Comparison of ENCODE assay signal across 23 mouse cellular contexts in the genomic region with DNA sequence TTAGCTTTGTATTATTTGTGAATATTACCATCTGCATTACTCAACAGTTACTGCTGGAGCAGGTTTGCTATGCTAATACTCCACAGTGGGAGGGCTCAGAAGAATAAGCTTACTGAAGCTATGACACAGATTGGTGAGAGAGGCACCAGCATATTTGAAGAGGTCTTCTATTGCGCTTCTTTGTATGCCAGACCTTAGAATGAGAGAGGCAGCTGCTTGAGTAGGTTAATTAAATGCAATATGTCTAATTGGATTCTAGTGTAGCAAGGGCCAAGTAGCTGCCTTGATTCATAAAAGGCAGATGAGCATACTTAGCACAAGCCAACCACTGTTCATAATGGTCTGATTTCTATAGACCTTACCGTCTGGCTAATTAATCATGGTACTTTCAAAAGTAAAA. TPM values are rescaled to one million over a fixed set of nuclear protein-coding genes. Genes with fewer than 3 reads are reported as not detected.
A peak's percentile ranks its signal among the peaks of the same experiment; 100 is the strongest.
DNase-seq lines count a peak whose midpoint lies in the region; ATAC-seq lines count a peak whose summit lies in the region.
"Had no signal": no experiment of that assay in that cellular context is flagged by ENCODE, and none has a peak within 500 bp of the region (broad histone marks: within the 10 kb centered on the region; RNA-seq: fewer than 3 reads in every experiment).

No protein-coding gene starts in this region.

- H3K4me3 ChIP-seq in forebrain, embryonic 11.5 days (ENCODE audit: low read depth, low read length) = no peak overlapping the region
- no peak overlapping the region for H3K4me3 ChIP-seq in forebrain, embryonic 10.5 days
- H3K4me3 ChIP-seq in forebrain, embryonic 16.5 days (replicated peaks; ENCODE audit: low read length) = no peak overlapping the region
- no peak overlapping the region for H3K4me3 ChIP-seq in midbrain, embryonic 15.5 days
- H3K4me3 ChIP-seq: embryonic facial prominence, embryonic 12.5 days; heart, embryonic 13.5 days; limb, embryonic 10.5 days; liver, embryonic 13.5 days; lung, embryonic 15.5 days had no signal

- H3K4me2 ChIP-seq in forebrain, embryonic 11.5 days (ENCODE audit: low read depth, low read length, severe bottlenecking) = no peak overlapping the region
- no peak overlapping the region for H3K4me2 ChIP-seq in forebrain, embryonic 16.5 days (ENCODE audit: low read length)
- H3K4me2 ChIP-seq in midbrain, embryonic 15.5 days = no peak overlapping the region
- H3K4me2 ChIP-seq: embryonic facial prominence, embryonic 12.5 days; heart, embryonic 13.5 days; liver, embryonic 13.5 days; lung, embryonic 15.5 days had no signal

- no peaks in the 10 kb centered on the region for H3K4me1 ChIP-seq in forebrain, embryonic 11.5 days (replicated peaks; ENCODE audit: control insufficient read depth, insufficient read depth, low read length)
- no peaks in the 10 kb centered on the region for H3K4me1 ChIP-seq in forebrain, embryonic 10.5 days
- H3K4me1 ChIP-seq in forebrain, embryonic 16.5 days (replicated peaks; ENCODE audit: control insufficient read depth, insufficient read depth, low read length) = no peaks in the 10 kb centered on the region
- H3K4me1 ChIP-seq in midbrain, embryonic 15.5 days = no peaks in the 10 kb centered on the region
- H3K4me1 ChIP-seq: embryonic facial prominence, embryonic 12.5 days; heart, embryonic 13.5 days; limb, embryonic 10.5 days; liver, embryonic 13.5 days; lung, embryonic 15.5 days had no signal

- H3K36me3 ChIP-seq in forebrain, embryonic 11.5 days (ENCODE audit: control insufficient read depth, insufficient read depth, low read length) = no peaks in the 10 kb centered on the region
- no peaks in the 10 kb centered on the region for H3K36me3 ChIP-seq in forebrain, embryonic 10.5 days (replicated peaks)
- no peaks in the 10 kb centered on the region for H3K36me3 ChIP-seq in forebrain, embryonic 16.5 days (ENCODE audit: control insufficient read depth, insufficient read depth)
- H3K36me3 ChIP-seq in midbrain, embryonic 15.5 days (replicated peaks) = no peaks in the 10 kb centered on the region
- H3K36me3 ChIP-seq: embryonic facial prominence, embryonic 12.5 days; heart, embryonic 13.5 days; limb, embryonic 10.5 days; liver, embryonic 13.5 days; lung, embryonic 15.5 days had no signal

- H3K9ac ChIP-seq in forebrain, embryonic 11.5 days (ENCODE audit: low read length) = no peak overlapping the region
- no peak overlapping the region for H3K9ac ChIP-seq in forebrain, embryonic 16.5 days (replicated peaks; ENCODE audit: low read depth, low read length)
- no peak overlapping the region for H3K9ac ChIP-seq in midbrain, embryonic 15.5 days
- H3K9ac ChIP-seq: embryonic facial prominence, embryonic 12.5 days; heart, embryonic 13.5 days; liver, embryonic 13.5 days; lung, embryonic 15.5 days had no signal

- DNase-seq in forebrain, embryonic 11.5 days (ENCODE audit: low spot score) = no peak
- DNase-seq in forebrain, embryonic 10.5 days (ENCODE audit: extremely low spot score, low spot score) = no peak
- DNase-seq in Muller cell, postnatal 12 days (ENCODE audit: inconsistent ontology term) = peak; percentile 15
- DNase-seq in adrenal gland, postnatal 10 days = no peak
- no peak for DNase-seq in thymus, postnatal 14 days
- DNase-seq: adrenal gland, adult 2 months; cerebellum, adult 18-20 months; heart, postnatal 36 days; liver, embryonic 13.5 days; right cerebral cortex, postnatal 14 days; thymus, postnatal 36 days had no signal

- ATAC-seq in forebrain, embryonic 11.5 days (replicated peaks; ENCODE audit: low FRiP score) = peak; percentile 56
- ATAC-seq in forebrain, embryonic 16.5 days = peak; percentile 85
- 0 out of 2 replicates have a peak, but pooled peaks have one; percentile 46 for ATAC-seq in midbrain, embryonic 15.5 days (replicated peaks)
- no peak for ATAC-seq in monocyte, adult 5-6 weeks (replicated peaks; ENCODE audit: insufficient number of reproducible peaks, low FRiP score, low TSS enrichment, poor library complexity, severe bottlenecking)
- ATAC-seq: intestine, embryonic 16.5 days had no signal

- WGBS in forebrain, embryonic 11.5 days = 82% methylated on average over 2 of the region's 2 CpGs
- 93% methylated on average over 2 of the region's 2 CpGs for WGBS in forebrain, embryonic 10.5 days
- 32% methylated on average over 2 of the region's 2 CpGs for WGBS in forebrain, embryonic 16.5 days
- 65% methylated on average over 2 of the region's 2 CpGs for WGBS in midbrain, embryonic 15.5 days

- H3K27ac ChIP-seq in forebrain, embryonic 11.5 days (ENCODE audit: low read depth, low read length) = no peak overlapping the region
- no peak overlapping the region for H3K27ac ChIP-seq in forebrain, embryonic 10.5 days
- no peak overlapping the region for H3K27ac ChIP-seq in forebrain, embryonic 16.5 days (ENCODE audit: low read length)
- H3K27ac ChIP-seq in midbrain, embryonic 15.5 days = no peak overlapping the region
- H3K27ac ChIP-seq: embryonic facial prominence, embryonic 12.5 days; heart, embryonic 13.5 days; kidney, postnatal 0 days; limb, embryonic 10.5 days; liver, embryonic 13.5 days; lung, embryonic 15.5 days had no signal

- no peaks in the 10 kb centered on the region for H3K9me3 ChIP-seq in forebrain, embryonic 11.5 days (ENCODE audit: control insufficient read depth, low read length)
- H3K9me3 ChIP-seq in forebrain, embryonic 10.5 days = no peaks in the 10 kb centered on the region
- H3K9me3 ChIP-seq in forebrain, embryonic 16.5 days (ENCODE audit: control insufficient read depth, low read length) = no peaks in the 10 kb centered on the region
- no peaks in the 10 kb centered on the region for H3K9me3 ChIP-seq in midbrain, embryonic 15.5 days
- H3K9me3 ChIP-seq: embryonic facial prominence, embryonic 12.5 days; heart, embryonic 13.5 days; limb, embryonic 10.5 days; liver, embryonic 13.5 days; lung, embryonic 15.5 days had no signal

- no peaks in the 10 kb centered on the region for H3K27me3 ChIP-seq in forebrain, embryonic 11.5 days (ENCODE audit: control insufficient read depth, insufficient read depth, low read length)
- H3K27me3 ChIP-seq in forebrain, embryonic 10.5 days (ENCODE audit: poor library complexity, severe bottlenecking) = no peaks in the 10 kb centered on the region
- no peaks in the 10 kb centered on the region for H3K27me3 ChIP-seq in forebrain, embryonic 16.5 days (replicated peaks; ENCODE audit: control insufficient read depth, insufficient read depth, low read length)
- no peaks in the 10 kb centered on the region for H3K27me3 ChIP-seq in midbrain, embryonic 15.5 days (replicated peaks)
- H3K27me3 ChIP-seq: CH12.LX; embryonic facial prominence, embryonic 12.5 days; heart, embryonic 13.5 days; liver, embryonic 13.5 days; lung, embryonic 15.5 days had no signal

RNA-seq across cellular contexts. Expression of a gene that starts 35.2 kb away (rescaled TPM):
- polyA plus RNA-seq in forebrain, embryonic 11.5 days (2014; fragmentation: Nextera tagmentation; extraction: Ambion mirVana) = 5.5 and 6.8 TPM in 2 replicates
- 1.3 and 1.5 TPM in 2 replicates for polyA plus RNA-seq in forebrain, embryonic 10.5 days (2016; fragmentation: Nextera tagmentation; extraction: Ambion mirVana)
- polyA plus RNA-seq in forebrain, embryonic 16.5 days (2015; fragmentation: Nextera tagmentation; extraction: Ambion mirVana) = 48.0 and 54.2 TPM in 2 replicates
- 43.3 and 50.7 TPM in 2 replicates for polyA plus RNA-seq in midbrain, embryonic 15.5 days (2015; fragmentation: Nextera tagmentation; extraction: Ambion mirVana)
- 1 to 10 TPM in 1 of 2 experiments, under 1 TPM in 1; 0.81 to 1.3 TPM for total RNA-seq in adrenal gland, postnatal 10 days (2021)
- not detected in 3 replicates for total RNA-seq in monocyte, adult 5-6 weeks (2017)
- total RNA-seq: CH12.LX; common myeloid progenitor, adult 5-6 weeks; granulocyte monocyte progenitor cell, adult 5-6 weeks had no signal
- polyA plus RNA-seq: adrenal gland, adult 2 months had no signal
